Mouse (Mus musculus) bone marrow, adult 2 months (tissue): ENCODE measurements around the gene Mapk10.

Source experiments
- CTCF ChIP-seq: fragments of 200-500 bp; IDR thresholded peaks from 2 replicates; pipeline ENCODE4 v1.5.1; 2011; ENCODE audit warnings: low read length, control low read depth; ENCODE audit not compliant: control insufficient read depth, insufficient read depth
- POLR2A ChIP-seq: fragments of 200-500 bp; IDR thresholded peaks from 2 replicates; pipeline ENCODE4 v1.6.1; 2011; ENCODE audit warnings: low read depth, mild to moderate bottlenecking, control low read depth, low read length, borderline replicate concordance; ENCODE audit not compliant: control insufficient read depth

DNA sequence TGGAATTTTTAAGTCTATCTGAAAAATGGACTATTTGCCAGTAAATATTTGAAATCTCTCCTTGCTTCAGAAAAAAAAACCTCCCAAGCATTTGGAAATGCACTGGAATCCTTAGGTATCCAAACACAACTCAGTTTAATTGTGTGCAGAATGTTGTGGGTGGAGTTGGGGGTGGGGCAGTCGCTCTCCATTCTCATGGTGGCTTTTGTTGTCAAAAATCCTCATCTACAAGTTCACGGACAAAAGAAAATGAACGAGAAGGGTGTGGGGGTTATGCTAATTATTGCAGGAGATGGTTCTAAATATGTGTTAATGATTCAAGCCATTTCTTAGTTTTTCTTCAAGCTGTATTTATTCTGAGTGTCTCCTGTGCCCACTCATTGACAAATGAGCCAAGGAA, 49.6 kb downstream of the Mapk10 start:
- TF ChIP-seq CTCF (no peak), POLR2A (no peak)
